Mouse (Mus musculus): ENCODE results near the gene Tmem151b. TPM values are rescaled to one million over a fixed set of nuclear protein-coding genes. Genes with fewer than 3 reads are reported as not detected.

Gene Tmem151b
- polyA plus RNA-seq, 1 experiment from 2014 or later = 1.4 TPM

GRCm38 (mm10) chr17:45502324-45502723 is 47.2 kb downstream of the Tmem151b start:
- 60% methylated on average over 4 of the region's 4 CpGs for WGBS

GRCm38 (mm10) chr17:45500981-45501380 is 48.5 kb downstream of the Tmem151b start:
- H3K9me3 ChIP-seq (ENCODE audit: control insufficient read depth, low read length) = no peaks in the 10 kb centered on the region
- H3K36me3 ChIP-seq (ENCODE audit: control insufficient read depth, insufficient read depth, low read length) = no peaks in the 10 kb centered on the region
- DNase-seq (ENCODE audit: low spot score) (no peak), ATAC-seq (replicated peaks; ENCODE audit: low FRiP score) (no peak)
- H3K27ac ChIP-seq (ENCODE audit: low read depth, low read length) = no peak overlapping the region
- peaks cover 2% of the 10 kb centered on the region; the same call in 1 of the 2 replicates for H3K4me1 ChIP-seq (replicated peaks; ENCODE audit: control insufficient read depth, insufficient read depth, low read length)
- 39% methylated on average over 4 of the region's 4 CpGs for WGBS
- H3K27me3 ChIP-seq (replicated peaks; ENCODE audit: control insufficient read depth, insufficient read depth, low read length) = no peaks in the 10 kb centered on the region
- no peak overlapping the region for H3K4me3 ChIP-seq (ENCODE audit: low read depth, low read length)
- no peak overlapping the region for H3K9ac ChIP-seq (ENCODE audit: low read depth, low read length)
- no peak overlapping the region for H3K4me2 ChIP-seq

More at GRCm38 (mm10) chr17:45502324-45502723, 47.2 kb downstream of the Tmem151b start:
- Histone ChIP-seq H3K4me3 (ENCODE audit: low read depth, low read length) (no peak overlapping the region), H3K4me2 (no peak overlapping the region), H3K9ac (ENCODE audit: low read depth, low read length) (no peak overlapping the region), H3K36me3 (ENCODE audit: control insufficient read depth, insufficient read depth, low read length) (no peaks in the 10 kb centered on the region), H3K4me1 (replicated peaks; ENCODE audit: control insufficient read depth, insufficient read depth, low read length) (peaks cover 4% of the 10 kb centered on the region; the same call in 1 of the 2 replicates), H3K27ac (ENCODE audit: low read depth, low read length) (no peak overlapping the region), H3K27me3 (replicated peaks; ENCODE audit: control insufficient read depth, insufficient read depth, low read length) (no peaks in the 10 kb centered on the region), H3K9me3 (ENCODE audit: control insufficient read depth, low read length) (no peaks in the 10 kb centered on the region)
- ATAC-seq (replicated peaks; ENCODE audit: low FRiP score) (no peak), DNase-seq (ENCODE audit: low spot score) (no peak)

GRCm38 (mm10) chr17:45499516-45499915 is 50.0 kb downstream of the Tmem151b start:
- DNase-seq (ENCODE audit: low spot score) = no peak
- H3K9me3 ChIP-seq (ENCODE audit: control insufficient read depth, low read length) = no peaks in the 10 kb centered on the region
- no peak overlapping the region for H3K27ac ChIP-seq (ENCODE audit: low read depth, low read length)
- no peak for ATAC-seq (replicated peaks; ENCODE audit: low FRiP score)
- no peak overlapping the region for H3K9ac ChIP-seq (ENCODE audit: low read depth, low read length)
- H3K27me3 ChIP-seq (replicated peaks; ENCODE audit: control insufficient read depth, insufficient read depth, low read length) = no peaks in the 10 kb centered on the region
- H3K4me2 ChIP-seq = no peak overlapping the region
- no peak overlapping the region for H3K4me3 ChIP-seq (ENCODE audit: low read depth, low read length)
- WGBS = 51% methylated on average over 2 of the region's 2 CpGs
- H3K36me3 ChIP-seq (ENCODE audit: control insufficient read depth, insufficient read depth, low read length) = no peaks in the 10 kb centered on the region
- H3K4me1 ChIP-seq (replicated peaks; ENCODE audit: control insufficient read depth, insufficient read depth, low read length) = peaks cover 2% of the 10 kb centered on the region; the same call in 1 of the 2 replicates

- DNase-seq (ENCODE audit: low spot score) = no peak
- no peaks in the 10 kb centered on the region for H3K9me3 ChIP-seq (ENCODE audit: control insufficient read depth, low read length)
- no peaks in the 10 kb centered on the region for H3K36me3 ChIP-seq (ENCODE audit: control insufficient read depth, insufficient read depth, low read length)
- H3K4me2 ChIP-seq = no peak overlapping the region
- H3K4me1 ChIP-seq (replicated peaks; ENCODE audit: control insufficient read depth, insufficient read depth, low read length) = no peaks in the 10 kb centered on the region; the same call in 1 of the 2 replicates
- no peak overlapping the region for H3K27ac ChIP-seq (ENCODE audit: low read depth, low read length)
- H3K27me3 ChIP-seq (replicated peaks; ENCODE audit: control insufficient read depth, insufficient read depth, low read length) = 0 out of 2 replicates have a peak, but pooled peaks cover 2% of the 10 kb centered on the region
- no peak for ATAC-seq (replicated peaks; ENCODE audit: low FRiP score)
- WGBS = 77% methylated on average over 13 of the region's 13 CpGs
- H3K9ac ChIP-seq (ENCODE audit: low read depth, low read length) = no peak overlapping the region
- no peak overlapping the region for H3K4me3 ChIP-seq (ENCODE audit: low read depth, low read length)
These were observed 51.1 kb downstream of the Tmem151b start for GRCm38 (mm10) chr17:45498397-45498796.

GRCm38 (mm10) chr17:45495398-45495797 is 54.1 kb downstream of the Tmem151b start:
- no peaks in the 10 kb centered on the region for H3K4me1 ChIP-seq (replicated peaks; ENCODE audit: control insufficient read depth, insufficient read depth, low read length)
- ATAC-seq (replicated peaks; ENCODE audit: low FRiP score) (no peak), DNase-seq (ENCODE audit: low spot score) (no peak)
- H3K27ac ChIP-seq (ENCODE audit: low read depth, low read length) = no peak overlapping the region
- H3K4me2 ChIP-seq = no peak overlapping the region
- H3K36me3 ChIP-seq (ENCODE audit: control insufficient read depth, insufficient read depth, low read length) = no peaks in the 10 kb centered on the region
- 73% methylated on average over 11 of the region's 11 CpGs for WGBS
- 0 out of 2 replicates have a peak, but pooled peaks cover 2% of the 10 kb centered on the region for H3K27me3 ChIP-seq (replicated peaks; ENCODE audit: control insufficient read depth, insufficient read depth, low read length)
- H3K4me3 ChIP-seq (ENCODE audit: low read depth, low read length) = no peak overlapping the region
- H3K9me3 ChIP-seq (ENCODE audit: control insufficient read depth, low read length) = no peaks in the 10 kb centered on the region
- no peak overlapping the region for H3K9ac ChIP-seq (ENCODE audit: low read depth, low read length)

Other genes with a start within 250 kb of the Tmem151b start
- gene Cdc5l, start 115.9 kb downstream of the Tmem151b start, polyA plus RNA-seq (2014; fragmentation: Nextera tagmentation; extraction: Ambion mirVana) = 62.1 and 68.1 TPM in 2 replicates
- gene Spats1, start 74.3 kb downstream of the Tmem151b start, polyA plus RNA-seq (2014; fragmentation: Nextera tagmentation; extraction: Ambion mirVana) = 0.14 and 0.40 TPM in 2 replicates
- 19.4 and 19.7 TPM in 2 replicates for gene Aars2, start 42.8 kb downstream of the Tmem151b start, polyA plus RNA-seq (2014; fragmentation: Nextera tagmentation; extraction: Ambion mirVana)
- 0.14 and 0.23 TPM in 2 replicates for gene Tcte1, start 26.2 kb downstream of the Tmem151b start, polyA plus RNA-seq (2014; fragmentation: Nextera tagmentation; extraction: Ambion mirVana)
- gene Nfkbie, start 6.0 kb upstream of the Tmem151b start, polyA plus RNA-seq (2014; fragmentation: Nextera tagmentation; extraction: Ambion mirVana) = 2.5 and 3.0 TPM in 2 replicates
- 110 and 116 TPM in 2 replicates for gene Slc35b2, start 14.2 kb upstream of the Tmem151b start, polyA plus RNA-seq (2014; fragmentation: Nextera tagmentation; extraction: Ambion mirVana)
- gene Hsp90ab1, start 23.6 kb upstream of the Tmem151b start, polyA plus RNA-seq (2014; fragmentation: Nextera tagmentation; extraction: Ambion mirVana) = 1,837 and 1,887 TPM in 2 replicates
- 277 and 325 TPM in 2 replicates for gene Slc29a1, start 49.9 kb upstream of the Tmem151b start, polyA plus RNA-seq (2014; fragmentation: Nextera tagmentation; extraction: Ambion mirVana)
- 0.62 and 1.0 TPM in 2 replicates for gene Mymx, start 52.4 kb upstream of the Tmem151b start, polyA plus RNA-seq (2014; fragmentation: Nextera tagmentation; extraction: Ambion mirVana)
- 0.22 and 0.43 TPM in 2 replicates for gene Capn11, start 109.6 kb upstream of the Tmem151b start, polyA plus RNA-seq (2014; fragmentation: Nextera tagmentation; extraction: Ambion mirVana)
- 192 and 194 TPM in 2 replicates for gene Mrpl14, start 136.6 kb upstream of the Tmem151b start, polyA plus RNA-seq (2014; fragmentation: Nextera tagmentation; extraction: Ambion mirVana)
- 16.0 and 18.0 TPM in 2 replicates for gene Tmem63b, start 137.2 kb upstream of the Tmem151b start, polyA plus RNA-seq (2014; fragmentation: Nextera tagmentation; extraction: Ambion mirVana)
- not detected in 2 replicates for gene 1600014C23Rik, start 184.2 kb upstream of the Tmem151b start, polyA plus RNA-seq (2014; fragmentation: Nextera tagmentation; extraction: Ambion mirVana)